Mouse (Mus musculus) liver, embryonic 14.5 days (tissue): ENCODE measurements around the gene Aimp2.

ENCODE experiments used
- CTCF ChIP-seq: IDR thresholded peaks from 2 replicates; pipeline ENCODE4 v1.5.1; 2016; ENCODE audit warnings: antibody characterized with exemption, low read depth, control low read depth
- EP300 ChIP-seq: IDR thresholded peaks from 2 replicates; pipeline ENCODE4 v1.6.1; 2016; ENCODE audit warnings: antibody characterized with exemption, low read depth

GRCm38 (mm10) chr5:143885274-143885673, 24.4 kb downstream of the Aimp2 start:
- no peak for TF ChIP-seq EP300
- no peak for TF ChIP-seq CTCF
